Mouse (Mus musculus): ENCODE data around the gene Zfp940. TPM values are rescaled to one million over a fixed set of nuclear protein-coding genes. Genes with fewer than 3 reads are reported as not detected.
"Not testable (repeated sequence)": the region's sequence is repeated elsewhere in the genome, so short reads cannot be mapped to it uniquely, and the experiment has no call there.

Zfp940 gene
- polyA plus RNA-seq (2015; fragmentation: Nextera tagmentation; extraction: Ambion mirVana) = 7.2 and 8.1 TPM in 2 replicates

- peak; percentile 97 for ATAC-seq (ENCODE audit: low FRiP score, low read depth)
- Histone ChIP-seq H3K4me3 (peak within 1 kb of the TSS; percentile 65), H3K4me2 (replicated peaks) (peak within 1 kb of the TSS; percentile 76), H3K27me3 (no peaks in the 10 kb centered on the region), H3K4me1 (peaks cover 6% of the 10 kb centered on the region), H3K9ac (peak within 1 kb of the TSS; percentile 71), H3K36me3 (peaks cover 23% of the 10 kb centered on the region), H3K9me3 (0 out of 2 replicates have a peak, but pooled peaks cover 3% of the 10 kb centered on the region), H3K27ac (no peak within 1 kb of the TSS; the same call in 1 of the 2 replicates)
- WGBS = 1% methylated on average over 21 of the region's 21 CpGs
These were observed at the start of gene Zfp940 for GRCm38 (mm10) chr7:29853219-29853842. TSS of gene Zfp940 (minus strand) at chr7:29853669.

- H3K9ac ChIP-seq = no peak overlapping the region
- H3K4me2 ChIP-seq (replicated peaks) = no peak overlapping the region
- H3K4me1 ChIP-seq = no peaks in the 10 kb centered on the region
- H3K9me3 ChIP-seq = peaks cover 44% of the 10 kb centered on the region
- no peak overlapping the region for H3K27ac ChIP-seq
- ATAC-seq (ENCODE audit: low FRiP score, low read depth) = no peak
- H3K27me3 ChIP-seq = no peaks in the 10 kb centered on the region
- WGBS = 94% methylated on average over 4 of the region's 4 CpGs
- peaks cover 88% of the 10 kb centered on the region for H3K36me3 ChIP-seq
- H3K4me3 ChIP-seq = no peak overlapping the region
These were observed 44.9 kb upstream of the Zfp940 start for GRCm38 (mm10) chr7:29898351-29898750.

DNA sequence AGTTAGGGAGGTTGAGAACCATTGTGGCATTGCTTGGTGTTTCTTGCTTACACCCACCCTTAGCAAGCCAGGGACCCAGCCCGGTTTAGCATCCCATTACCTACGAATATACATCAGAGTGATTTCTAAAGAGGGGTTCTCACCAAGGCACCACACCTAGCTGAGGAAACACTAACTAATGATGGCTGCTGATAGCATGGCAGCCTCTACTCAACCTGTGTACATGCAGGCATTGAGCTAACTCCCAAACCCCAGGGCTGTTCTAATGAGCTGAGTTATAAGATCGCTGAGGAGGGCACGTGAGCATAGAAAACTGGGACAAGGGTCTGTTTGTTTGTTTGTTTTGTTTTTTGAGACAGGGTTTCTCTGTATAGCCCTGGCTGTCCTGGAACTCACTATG is 39.3 kb upstream of the Zfp940 start:
- H3K27me3 ChIP-seq = no peaks in the 10 kb centered on the region
- no peaks in the 10 kb centered on the region for H3K4me1 ChIP-seq
- H3K9ac ChIP-seq = no peak overlapping the region
- no peak for ATAC-seq (ENCODE audit: low FRiP score, low read depth)
- WGBS = 98% methylated on average over 4 of the region's 4 CpGs
- H3K4me2 ChIP-seq (replicated peaks) = no peak overlapping the region
- H3K4me3 ChIP-seq = no peak overlapping the region
- H3K36me3 ChIP-seq = peaks cover 83% of the 10 kb centered on the region
- peaks cover 68% of the 10 kb centered on the region for H3K9me3 ChIP-seq
- no peak overlapping the region for H3K27ac ChIP-seq

- ATAC-seq (ENCODE audit: low FRiP score, low read depth) = no peak
- Histone ChIP-seq H3K27ac (no peak overlapping the region), H3K36me3 (peaks cover 61% of the 10 kb centered on the region), H3K27me3 (no peaks in the 10 kb centered on the region), H3K4me2 (replicated peaks) (no peak overlapping the region), H3K4me1 (no peaks in the 10 kb centered on the region), H3K4me3 (no peak overlapping the region), H3K9me3 (peaks cover 78% of the 10 kb centered on the region), H3K9ac (no peak overlapping the region)
- 94% methylated on average over 7 of the region's 7 CpGs for WGBS
These were observed 37.0 kb upstream of the Zfp940 start for GRCm38 (mm10) chr7:29890501-29890900.

DNA sequence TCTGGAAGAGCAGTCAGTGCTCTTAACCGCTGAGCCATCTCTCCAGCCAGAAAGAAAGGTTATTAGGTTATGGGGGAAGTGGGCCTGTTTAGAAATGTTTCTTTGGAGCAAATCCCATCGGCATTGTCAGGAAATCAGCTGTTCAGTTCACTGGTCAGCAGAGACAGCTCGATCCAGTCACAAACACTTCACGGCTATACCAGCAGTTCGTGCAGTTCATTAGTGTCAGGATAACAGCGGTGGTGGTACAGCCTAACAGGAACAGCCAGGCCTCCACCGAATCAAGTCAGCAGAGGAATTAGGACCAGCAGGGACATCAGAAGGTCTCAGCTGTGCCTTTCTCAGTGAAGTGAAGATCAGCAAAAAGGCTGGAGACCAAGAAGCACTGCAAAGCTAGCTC is 27.4 kb upstream of the Zfp940 start:
- ATAC-seq (ENCODE audit: low FRiP score, low read depth) = no peak
- 92% methylated on average over 7 of the region's 7 CpGs for WGBS
- no peaks in the 10 kb centered on the region for H3K4me1 ChIP-seq

GRCm38 (mm10) chr7:29880056-29880455 is 26.6 kb upstream of the Zfp940 start:
- Histone ChIP-seq H3K27ac (no peak overlapping the region), H3K36me3 (peaks cover 37% of the 10 kb centered on the region), H3K9ac (no peak overlapping the region), H3K4me2 (replicated peaks) (no peak overlapping the region), H3K27me3 (no peaks in the 10 kb centered on the region), H3K4me1 (no peaks in the 10 kb centered on the region), H3K4me3 (no peak overlapping the region), H3K9me3 (peaks cover 37% of the 10 kb centered on the region)
- ATAC-seq (ENCODE audit: low FRiP score, low read depth) = no peak
- WGBS = 46% methylated on average over 7 of the region's 7 CpGs

More for the DNA sequence above, 27.4 kb upstream of the Zfp940 start:
- no peaks in the 10 kb centered on the region for H3K27me3 ChIP-seq
- H3K36me3 ChIP-seq = peaks cover 29% of the 10 kb centered on the region
- H3K9ac ChIP-seq = no peak overlapping the region
- no peak overlapping the region for H3K4me3 ChIP-seq
- H3K27ac ChIP-seq = no peak overlapping the region
- peaks cover 37% of the 10 kb centered on the region for H3K9me3 ChIP-seq
- no peak overlapping the region for H3K4me2 ChIP-seq (replicated peaks)

GRCm38 (mm10) chr7:29877561-29877960 is 24.1 kb upstream of the Zfp940 start:
- ATAC-seq (ENCODE audit: low FRiP score, low read depth); H3K4me1 ChIP-seq; H3K4me2 ChIP-seq (replicated peaks); H3K4me3 ChIP-seq; H3K9ac ChIP-seq; H3K27ac ChIP-seq; H3K27me3 ChIP-seq: not testable (repeated sequence)
- peaks cover 55% of the 10 kb centered on the region for H3K36me3 ChIP-seq
- peaks cover 35% of the 10 kb centered on the region for H3K9me3 ChIP-seq
- 92% methylated on average over 9 of the region's 9 CpGs for WGBS

DNA sequence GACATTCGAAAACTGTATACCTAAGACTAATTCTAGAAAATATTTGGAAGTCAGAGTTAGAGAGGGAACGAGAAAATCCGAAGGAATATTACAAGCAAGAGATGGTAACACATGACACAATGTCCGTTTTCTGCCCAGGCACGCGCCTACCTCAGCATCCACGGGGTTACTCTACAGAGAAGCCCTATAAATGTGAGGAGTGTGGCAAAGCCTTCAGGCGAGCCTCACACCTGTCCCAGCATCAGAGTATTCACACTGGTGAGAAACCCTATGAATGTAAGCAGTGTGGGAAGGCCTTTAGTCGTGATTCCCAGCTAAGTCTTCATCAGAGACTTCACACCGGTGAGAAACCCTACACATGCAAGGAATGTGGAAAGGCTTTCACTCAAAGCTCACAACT is 20.8 kb upstream of the Zfp940 start:
- Histone ChIP-seq H3K4me3 (no peak overlapping the region), H3K27me3 (no peaks in the 10 kb centered on the region), H3K9ac (no peak overlapping the region), H3K9me3 (peaks cover 48% of the 10 kb centered on the region), H3K27ac (no peak overlapping the region), H3K4me2 (replicated peaks) (no peak overlapping the region), H3K4me1 (no peaks in the 10 kb centered on the region), H3K36me3 (peaks cover 62% of the 10 kb centered on the region)
- ATAC-seq (ENCODE audit: low FRiP score, low read depth) = no peak
- 95% methylated on average over 10 of the region's 10 CpGs for WGBS

- no peak overlapping the region for H3K9ac ChIP-seq
- H3K27me3 ChIP-seq = no peaks in the 10 kb centered on the region
- ATAC-seq (ENCODE audit: low FRiP score, low read depth) = no peak
- H3K4me2 ChIP-seq (replicated peaks) = no peak overlapping the region
- WGBS = 85% methylated on average over 7 of the region's 7 CpGs
- H3K4me3 ChIP-seq = no peak overlapping the region
- peaks cover 10% of the 10 kb centered on the region for H3K4me1 ChIP-seq
- H3K27ac ChIP-seq = no peak overlapping the region
- H3K36me3 ChIP-seq = peaks cover 10% of the 10 kb centered on the region
- no peaks in the 10 kb centered on the region for H3K9me3 ChIP-seq
These were observed 8.2 kb upstream of the Zfp940 start for GRCm38 (mm10) chr7:29861660-29862059.

- Histone ChIP-seq H3K4me1 (peaks cover 10% of the 10 kb centered on the region), H3K4me3 (peak within 1 kb of the TSS; percentile 56), H3K9me3 (no peaks in the 10 kb centered on the region), H3K4me2 (replicated peaks) (peak within 1 kb of the TSS; percentile 74), H3K36me3 (peaks cover 10% of the 10 kb centered on the region), H3K27ac (no peak within 1 kb of the TSS), H3K27me3 (no peaks in the 10 kb centered on the region), H3K9ac (peak within 1 kb of the TSS; percentile 69)
- 5% methylated on average over 32 of the region's 32 CpGs for WGBS
- ATAC-seq (ENCODE audit: low FRiP score, low read depth) = peak; percentile 98
These were observed 6.4 kb upstream of the Zfp940 start, which contains the start of gene Zfp420 for GRCm38 (mm10) chr7:29859532-29860517. TSS of gene Zfp420 (plus strand) at chr7:29859979.

- Histone ChIP-seq H3K9me3 (0 out of 2 replicates have a peak, but pooled peaks cover 3% of the 10 kb centered on the region), H3K9ac (peak overlapping the region; percentile 71), H3K4me2 (replicated peaks) (peak overlapping the region; percentile 76), H3K4me3 (peak overlapping the region; percentile 65), H3K36me3 (peaks cover 26% of the 10 kb centered on the region), H3K27me3 (no peaks in the 10 kb centered on the region), H3K27ac (no peak overlapping the region; the same call in 1 of the 2 replicates), H3K4me1 (peaks cover 6% of the 10 kb centered on the region)
- WGBS = 56% methylated on average over 9 of the region's 9 CpGs
- ATAC-seq (ENCODE audit: low FRiP score, low read depth) = no peak; the same call in 1 of the 2 replicates
These were observed 644 bp downstream of the Zfp940 start for GRCm38 (mm10) chr7:29852831-29853218.

DNA sequence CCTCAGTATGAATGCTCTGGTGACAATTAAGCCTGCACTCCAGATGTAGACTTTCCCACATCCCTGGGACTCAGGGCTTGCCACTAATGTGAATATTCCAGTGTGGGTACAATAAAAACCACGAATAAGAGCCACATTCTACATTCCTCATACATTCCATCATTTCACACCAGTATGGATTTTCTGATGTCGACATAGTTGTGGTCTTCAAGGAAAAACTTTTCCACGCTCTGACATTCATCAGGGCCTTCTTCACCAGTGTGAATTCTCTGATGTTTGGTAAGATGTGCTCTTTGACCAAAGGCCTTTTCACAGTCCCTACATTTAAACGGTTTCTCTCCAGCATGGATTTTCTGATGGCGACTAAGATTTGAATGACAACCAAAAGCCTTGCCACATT is 8.9 kb downstream of the Zfp940 start:
- Histone ChIP-seq H3K36me3 (peaks cover 50% of the 10 kb centered on the region), H3K9ac (no peak overlapping the region), H3K4me3 (no peak overlapping the region), H3K27ac (no peak overlapping the region), H3K4me2 (replicated peaks) (no peak overlapping the region), H3K27me3 (no peaks in the 10 kb centered on the region), H3K9me3 (0 out of 2 replicates have a peak, but pooled peaks cover 3% of the 10 kb centered on the region), H3K4me1 (no peaks in the 10 kb centered on the region)
- ATAC-seq (ENCODE audit: low FRiP score, low read depth) = no peak
- WGBS = 83% methylated on average over 5 of the region's 5 CpGs

Data from limb, embryonic 13.5 days (tissue).